Mouse (Mus musculus) stomach, adult 2 months (tissue): ENCODE data around the gene Boll. TPM values are rescaled to one million over a fixed set of nuclear protein-coding genes. Genes with fewer than 3 reads are reported as not detected.

Experiments used
- polyA plus RNA-seq: library from polyadenylated mRNA; depleted of rRNA; stranded (reverse); fragments of >200 nt; gene quantifications from 2 replicates; pipeline ENCODE4 v1.2.3, GENCODE M21; 2012; rRNA removed

Boll gene
- polyA plus RNA-seq, result not detected in 2 replicates

DNA sequence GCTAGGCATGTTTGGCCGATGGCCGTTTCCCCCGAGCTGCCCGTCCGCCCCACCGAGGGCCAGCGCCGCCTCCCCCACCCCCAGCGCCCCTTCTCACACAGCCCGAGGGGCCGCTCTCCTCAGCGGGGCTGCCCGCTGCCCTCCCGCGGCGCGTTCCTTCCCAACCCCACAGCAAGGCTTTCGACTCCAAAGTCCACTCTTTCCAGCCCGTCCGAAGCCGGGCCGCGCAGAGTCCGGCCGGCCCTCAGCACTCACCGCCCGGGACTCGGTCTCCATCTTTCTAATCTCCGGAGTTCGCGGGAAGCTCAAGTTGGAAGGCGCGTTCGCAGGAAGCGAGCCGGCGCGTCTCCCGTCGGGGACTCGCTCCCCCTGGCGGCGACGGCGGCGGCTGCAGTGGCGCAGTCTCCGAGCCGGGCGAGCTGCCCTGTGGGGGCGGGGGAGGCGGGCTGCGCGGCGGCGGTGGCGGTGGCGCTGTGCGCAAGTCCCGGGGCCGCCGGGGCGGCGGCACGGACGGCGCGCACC is at the start of gene Boll:
TSS of gene Boll (minus strand) at position 426 of the 522 bp plus-strand sequence.

DNA sequence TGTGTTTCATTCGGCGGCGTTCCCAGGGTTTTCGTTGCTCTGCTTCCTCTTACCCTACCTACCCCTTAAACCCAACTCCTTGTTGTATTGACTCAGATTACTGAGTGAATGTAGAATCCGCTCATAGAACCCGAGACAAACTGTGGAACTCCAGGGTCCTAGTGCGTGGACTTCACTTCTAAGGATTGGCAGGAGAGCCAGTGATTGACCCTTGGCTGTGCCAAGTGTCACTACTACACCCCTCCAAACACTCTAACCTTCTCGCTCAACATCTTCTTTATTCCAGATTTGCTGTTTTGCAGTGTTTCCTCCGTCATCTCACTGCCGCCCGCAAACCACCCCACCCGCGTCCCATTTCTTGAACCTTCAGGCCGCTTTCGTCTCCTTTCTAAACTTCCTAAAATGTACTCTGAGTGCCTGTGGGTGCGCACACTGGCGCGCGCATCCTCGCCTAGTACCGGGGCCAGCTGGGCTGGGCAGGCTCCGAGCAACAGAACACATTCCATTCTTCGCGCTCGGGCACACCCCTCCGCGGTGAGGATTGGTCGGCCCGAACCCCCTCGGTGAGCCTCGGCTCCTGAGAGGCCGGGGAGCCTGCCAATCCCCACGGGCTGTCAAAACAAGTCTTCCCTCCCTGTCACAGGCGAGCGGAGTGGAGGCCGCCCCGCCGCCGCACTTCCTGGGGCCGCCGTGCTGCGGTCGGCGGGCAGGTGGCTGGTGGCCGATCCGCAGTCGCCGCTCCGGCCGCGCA is 42.2 kb upstream of the Boll start, which contains the start of gene Plcl1:
TSS of gene Plcl1 (plus strand) at position 650 of the 751 bp plus-strand sequence.

DNA sequence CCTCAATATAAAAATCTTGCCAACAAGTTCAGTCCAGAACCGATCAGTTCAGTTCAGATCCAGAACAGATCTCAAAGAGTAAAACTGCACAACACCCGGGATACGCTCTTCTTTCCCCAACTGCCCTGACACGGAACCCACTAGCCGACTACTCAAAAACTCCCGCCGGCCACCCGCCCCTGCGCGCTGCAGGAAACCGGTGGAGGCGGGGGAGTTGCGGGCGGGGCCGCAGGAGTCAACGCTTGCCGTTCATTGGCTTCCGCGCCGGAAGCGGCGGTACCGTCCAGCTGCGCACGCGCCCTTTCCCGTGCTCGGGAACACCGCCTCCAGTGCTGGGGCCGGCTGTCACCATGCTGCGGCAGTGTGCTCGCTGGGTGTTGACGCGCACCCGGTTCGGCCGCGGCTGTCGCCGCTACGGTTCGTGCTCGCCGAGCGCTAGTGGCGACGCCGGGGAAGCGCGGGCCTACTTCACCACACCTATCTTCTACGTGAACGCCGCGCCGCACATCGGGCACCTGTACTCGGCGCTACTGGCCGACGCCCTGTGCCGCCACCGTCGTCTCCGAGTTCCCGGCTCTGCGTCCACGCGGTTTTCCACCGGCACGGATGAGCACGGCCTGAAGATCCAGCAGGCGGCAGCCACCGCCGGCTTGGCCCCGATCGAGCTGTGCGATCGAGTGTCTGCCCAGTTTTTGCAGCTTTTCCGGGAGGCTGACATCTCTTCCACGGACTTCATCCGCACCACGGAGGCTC is 126.2 kb downstream of the Boll start, which contains the start of gene Mars2:
TSS of gene Mars2 (plus strand) at position 288 of the 753 bp plus-strand sequence.

DNA sequence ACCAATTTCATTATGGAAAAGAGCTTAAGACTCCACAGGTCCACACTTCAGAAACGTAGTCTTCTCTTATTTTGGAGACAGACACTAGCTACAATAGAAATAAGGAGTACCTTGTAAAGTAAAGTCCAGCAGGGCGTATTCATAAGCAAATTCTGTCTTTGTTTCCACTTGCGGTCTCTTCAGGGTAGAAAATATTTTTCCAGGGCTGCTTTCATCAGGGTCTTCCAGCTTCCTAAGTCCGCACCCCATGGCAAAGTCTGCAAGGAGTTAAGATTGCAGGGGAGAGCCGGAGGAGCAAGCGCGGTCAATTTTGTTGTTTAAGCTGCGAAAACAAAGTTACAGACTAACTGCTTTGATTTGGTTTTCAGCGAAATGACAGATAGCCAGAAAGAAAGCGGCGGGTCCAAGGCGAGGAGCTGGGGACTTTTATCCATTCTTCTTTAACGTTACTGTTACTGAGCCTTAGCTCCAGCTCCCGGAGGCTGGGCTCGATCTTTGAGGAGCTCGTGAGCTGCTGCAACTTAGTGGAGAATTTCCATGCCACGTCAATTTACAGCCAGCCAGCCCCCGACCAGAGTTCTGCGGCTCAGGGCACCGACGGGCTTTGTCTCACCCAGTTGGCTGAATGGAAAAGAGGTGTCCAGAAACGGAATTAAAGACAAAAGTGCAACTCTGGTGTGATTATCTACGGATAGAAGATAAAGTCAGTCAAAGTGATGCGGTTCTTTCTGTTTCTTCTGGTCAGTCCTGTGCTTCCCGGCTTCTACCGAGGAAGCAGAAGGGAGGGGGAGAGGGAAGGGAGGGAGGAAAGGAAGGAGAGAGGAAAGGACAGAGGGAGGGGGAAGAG is 137.0 kb downstream of the Boll start, which contains the start of gene Rftn2:
TSS of gene Rftn2 (minus strand) at position 772 of the 847 bp plus-strand sequence.

Other genes starting within 250 kb of the Boll start
- 1.8 and 2.5 TPM in 2 replicates for gene Mob4, start 232.2 kb downstream of the Boll start, polyA plus RNA-seq
- gene Rftn2, start 136.7 kb downstream of the Boll start, polyA plus RNA-seq, result 0.26 and 0.58 TPM in 2 replicates
- 0.91 and 1.3 TPM in 2 replicates for gene Mars2, start 126.3 kb downstream of the Boll start, polyA plus RNA-seq
- 0.57 and 1.2 TPM in 2 replicates for gene Plcl1, start 42.5 kb upstream of the Boll start, polyA plus RNA-seq